Mouse (Mus musculus) cerebellum, adult 2 months (tissue): ENCODE measurements at regions not wholly inside any gene's neighbourhood (a gene's known extent, or its start where the extent isn't known, plus 50 kb on each side); places are given as distances from the start of the nearest gene placed in this dataset.

Experiments
- CTCF ChIP-seq: fragments of 200-500 bp; IDR thresholded peaks from 2 replicates; pipeline ENCODE4 v1.5.1; 2011; ENCODE audit warnings: low read depth, mild to moderate bottlenecking, control low read depth, low read length, moderate library complexity, borderline replicate concordance; ENCODE audit not compliant: insufficient read depth
- POLR2A ChIP-seq: fragments of 200-500 bp; IDR thresholded peaks from 2 replicates; pipeline ENCODE4 v1.6.1; 2011; ENCODE audit warnings: low read length, control low read depth, borderline replicate concordance; ENCODE audit not compliant: insufficient read depth

DNA sequence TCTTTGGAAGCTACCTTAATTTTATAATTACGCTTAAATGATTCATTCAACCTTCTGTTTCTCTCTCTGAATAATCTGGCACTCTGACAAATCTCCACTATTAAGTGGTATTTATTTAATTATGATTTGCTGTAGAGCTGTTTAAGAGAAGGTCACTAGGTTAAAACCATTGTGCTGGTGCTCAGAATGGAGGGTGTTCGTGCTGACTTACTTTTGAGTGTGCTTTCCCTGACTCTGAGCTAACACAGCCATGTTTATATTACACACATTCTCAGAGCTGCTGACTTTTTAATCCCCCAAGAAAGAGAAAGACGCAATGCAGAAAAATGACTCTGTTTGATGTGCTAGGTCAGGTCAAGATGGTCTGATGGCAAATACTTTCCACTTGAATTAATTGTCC is 86.4 kb downstream of the Osr1 start:
- TF ChIP-seq POLR2A (no peak), CTCF (no peak)
